Mouse (Mus musculus) midbrain, postnatal 0 days (tissue): Measurements from ENCODE around the gene Kcnma1. TPM values are rescaled to one million over a fixed set of nuclear protein-coding genes. Genes with fewer than 3 reads are reported as not detected.

Experiments
- ATAC-seq: fragments of 200-750 bp; cut with Nextera tagmentation; 2 replicates; pipeline ENCODE4 v1.8.0; 2017; ENCODE audit warnings: moderate number of reproducible peaks, mild to moderate bottlenecking, moderate TSS enrichment, moderate library complexity; ENCODE audit not compliant: low FRiP score
- DNase-seq: peaks from one replicate; pipeline ENCODE4 v3.0.0-alpha.2; 2015; ENCODE audit warnings: low spot score
- H3K27ac ChIP-seq: fragments of 300-500 bp; sonication (generic); 2 replicates; pipeline ENCODE4 v1.5.1; 2014; ENCODE audit warnings: low read depth, mild to moderate bottlenecking, low read length, mixed read lengths
- H3K27me3 ChIP-seq: fragments of 300-500 bp; sonication (generic); 2 replicates; pipeline ENCODE4 v1.6.1; 2014; ENCODE audit warnings: low read length, control low read depth, mixed read lengths; ENCODE audit not compliant: insufficient read depth
- H3K36me3 ChIP-seq: fragments of 300-500 bp; sonication (generic); 2 replicates; pipeline ENCODE4 v1.6.1; 2014; ENCODE audit warnings: low read length, control low read depth, mixed read lengths; ENCODE audit not compliant: insufficient read depth
- H3K4me1 ChIP-seq: fragments of 300-500 bp; sonication (generic); 2 replicates; pipeline ENCODE4 v1.6.1; 2014; ENCODE audit warnings: mild to moderate bottlenecking, control low read depth, antibody characterized with exemption, low read length, mixed read lengths; ENCODE audit not compliant: insufficient read depth
- H3K4me2 ChIP-seq: fragments of 300-500 bp; sonication (generic); 2 replicates; pipeline ENCODE4 v1.6.1; 2014; ENCODE audit warnings: low read depth, mild to moderate bottlenecking, low read length, mixed read lengths; ENCODE audit not compliant: poor library complexity, severe bottlenecking
- H3K4me3 ChIP-seq: fragments of 300-500 bp; sonication (generic); 2 replicates; pipeline ENCODE4 v1.5.1; 2014; ENCODE audit warnings: low read depth, mild to moderate bottlenecking, low read length, moderate library complexity
- H3K9ac ChIP-seq: fragments of 300-500 bp; sonication (generic); replicated peaks from 2 replicates; pipeline ENCODE4 v1.6.1; 2014; ENCODE audit warnings: mild to moderate bottlenecking, low read length, moderate library complexity, mixed read lengths; ENCODE audit not compliant: poor library complexity, severe bottlenecking
- H3K9me3 ChIP-seq: fragments of 300-500 bp; sonication (generic); 2 replicates; pipeline ENCODE4 v1.6.1; 2016; ENCODE audit warnings: low read length, control low read depth
- CTCF ChIP-seq: IDR thresholded peaks from 2 replicates; pipeline ENCODE4 v1.5.1; 2016; ENCODE audit warnings: antibody characterized with exemption, mild to moderate bottlenecking
- WGBS: fragments of 180-500 bp; shearing (Covaris S2); extraction: QIAGEN DNeasy Blood & Tissue Kit; methylation state at CpG from one replicate; pipeline ENCODE4 v1.1.7; 2014; 5-methylcytosine and 5-hydroxymethylcytosine counted together
- polyA plus RNA-seq: library from polyadenylated mRNA; unstranded; fragments of >200 nt; fragmentation: Nextera tagmentation; extraction: Ambion mirVana; gene quantifications from 2 replicates; pipeline ENCODE4 v1.2.1, GENCODE M21; 2015
- total RNA-seq: library from RNA; depleted of rRNA; stranded (reverse); fragments of >200 nt; gene quantifications from 2 replicates; pipeline ENCODE4 v1.2.3, GENCODE M21; 2014

The Kcnma1 gene
- total and polyA plus RNA-seq, 2 experiments from 2014 or later = 20.6 to 45.7 TPM

DNA sequence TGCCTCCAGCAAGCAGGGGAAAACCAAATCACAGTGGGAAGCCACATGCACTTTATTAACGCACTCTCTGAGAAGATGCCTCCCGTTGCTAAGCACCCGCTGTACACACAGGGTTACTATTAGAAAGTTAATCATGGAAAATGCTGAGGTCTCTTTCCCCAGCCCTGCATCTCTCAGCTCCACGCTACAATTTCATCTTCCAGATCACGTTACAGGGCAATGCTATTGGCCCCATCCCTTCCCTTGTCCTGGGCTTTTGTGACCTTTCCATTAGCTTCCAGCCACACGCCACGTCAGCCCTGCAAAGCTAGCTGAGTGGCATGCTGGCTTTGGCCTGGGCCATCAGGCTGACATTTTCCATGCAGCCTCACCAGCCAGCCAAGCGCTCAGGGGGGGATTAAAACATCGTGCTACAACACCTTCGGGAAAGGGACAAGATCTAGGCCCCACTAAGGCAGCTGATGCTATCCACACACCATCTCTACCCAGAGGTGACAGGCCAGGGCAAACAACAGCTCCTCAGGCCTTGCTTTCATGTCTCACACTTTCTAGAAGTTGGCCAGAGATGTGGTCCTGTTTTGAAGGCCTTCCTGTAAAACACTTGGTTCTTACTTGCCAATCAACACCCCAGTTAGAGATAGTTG lies 111.5 kb downstream of the Kcnma1 start:
- H3K9ac ChIP-seq = no peak overlapping the region
- H3K36me3 ChIP-seq = no peaks in the 10 kb centered on the region
- no peaks in the 10 kb centered on the region for H3K4me1 ChIP-seq
- 0 out of 2 replicates have a peak overlapping the region, but pooled peaks have one; percentile 34 for H3K27ac ChIP-seq
- H3K9me3 ChIP-seq = no peaks in the 10 kb centered on the region
- H3K4me2 ChIP-seq = no peak overlapping the region; the same call in 1 of the 2 replicates
- H3K27me3 ChIP-seq = no peaks in the 10 kb centered on the region
- DNase-seq = peak; percentile 56
- TF ChIP-seq CTCF = no peak
- 19% methylated on average over 10 of the region's 10 CpGs for WGBS
- ATAC-seq = 0 out of 2 replicates have a peak, but pooled peaks have one; percentile 31
- no peak overlapping the region for H3K4me3 ChIP-seq

DNA sequence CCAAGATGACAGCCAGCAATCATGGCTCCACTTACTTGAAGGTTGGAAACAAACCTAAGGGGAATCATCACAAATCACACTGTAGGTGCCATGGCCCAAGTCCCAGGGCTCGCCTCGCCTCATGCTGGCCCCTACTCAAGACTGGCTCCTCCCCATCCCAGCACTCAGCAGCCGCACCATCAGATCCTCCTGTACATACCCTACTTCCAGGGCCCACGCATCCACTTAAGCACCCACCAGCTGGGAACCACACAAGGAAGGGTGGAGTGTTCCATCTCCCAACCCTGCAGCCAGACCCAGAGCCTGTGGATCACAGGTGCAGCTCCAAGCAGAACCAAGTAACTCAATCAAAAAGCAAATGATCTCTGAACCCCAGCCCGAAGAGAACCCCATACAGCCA lies 114.8 kb downstream of the Kcnma1 start:
- no peaks in the 10 kb centered on the region for H3K36me3 ChIP-seq
- no peaks in the 10 kb centered on the region for H3K9me3 ChIP-seq
- no peak overlapping the region for H3K27ac ChIP-seq
- H3K4me2 ChIP-seq = no peak overlapping the region
- 92% methylated on average over 5 of the region's 5 CpGs for WGBS
- no peaks in the 10 kb centered on the region for H3K27me3 ChIP-seq
- no peak overlapping the region for H3K9ac ChIP-seq
- TF ChIP-seq CTCF = no peak
- no peak overlapping the region for H3K4me3 ChIP-seq
- no peaks in the 10 kb centered on the region for H3K4me1 ChIP-seq
- DNase-seq = no peak
- ATAC-seq = no peak

- Histone ChIP-seq H3K27ac (no peak overlapping the region), H3K4me2 (no peak overlapping the region), H3K4me3 (no peak overlapping the region), H3K9me3 (no peaks in the 10 kb centered on the region), H3K9ac (no peak overlapping the region), H3K36me3 (no peaks in the 10 kb centered on the region), H3K27me3 (no peaks in the 10 kb centered on the region), H3K4me1 (no peaks in the 10 kb centered on the region)
- DNase-seq = no peak
- no peak for TF ChIP-seq CTCF
- 79% methylated on average over 5 of the region's 5 CpGs for WGBS
- ATAC-seq = no peak
These were observed 116.5 kb downstream of the Kcnma1 start for GRCm38 (mm10) chr14:23897815-23898214.

DNA sequence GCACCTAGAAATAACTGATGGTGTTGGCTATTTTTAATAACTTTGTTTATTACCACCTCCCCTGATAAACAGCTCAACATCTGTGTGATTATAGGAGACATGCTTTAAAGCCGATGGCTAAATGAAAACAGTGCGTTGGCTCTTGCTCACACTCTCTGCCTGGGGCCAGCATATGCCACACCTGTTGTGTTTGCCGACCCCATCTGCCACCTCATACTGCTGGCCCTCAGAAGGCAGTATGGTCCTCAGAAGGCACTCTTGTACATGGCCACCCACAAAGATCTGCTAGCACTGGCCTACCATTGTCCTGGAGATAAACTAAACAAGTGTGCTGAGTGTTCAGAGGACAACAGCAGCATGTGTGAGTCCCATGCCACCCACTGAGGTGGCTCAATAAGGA lies 118.3 kb downstream of the Kcnma1 start:
- Histone ChIP-seq H3K27me3 (no peaks in the 10 kb centered on the region), H3K4me1 (peaks cover 4% of the 10 kb centered on the region; the same call in 1 of the 2 replicates), H3K36me3 (no peaks in the 10 kb centered on the region), H3K27ac (no peak overlapping the region), H3K4me3 (no peak overlapping the region), H3K4me2 (no peak overlapping the region), H3K9ac (no peak overlapping the region), H3K9me3 (no peaks in the 10 kb centered on the region)
- ATAC-seq (no peak), DNase-seq (no peak)
- no peak for TF ChIP-seq CTCF
- 83% methylated on average over 3 of the region's 3 CpGs for WGBS

GRCm38 (mm10) chr14:23886112-23886511 lies 128.2 kb downstream of the Kcnma1 start:
- no peaks in the 10 kb centered on the region for H3K27me3 ChIP-seq
- DNase-seq (no peak), ATAC-seq (no peak)
- H3K36me3 ChIP-seq = no peaks in the 10 kb centered on the region
- no peak for TF ChIP-seq CTCF
- H3K4me3 ChIP-seq = no peak overlapping the region
- 87% methylated on average over 4 of the region's 4 CpGs for WGBS
- no peak overlapping the region for H3K27ac ChIP-seq
- H3K9me3 ChIP-seq = no peaks in the 10 kb centered on the region
- H3K4me2 ChIP-seq = no peak overlapping the region
- no peaks in the 10 kb centered on the region for H3K4me1 ChIP-seq
- no peak overlapping the region for H3K9ac ChIP-seq

DNA sequence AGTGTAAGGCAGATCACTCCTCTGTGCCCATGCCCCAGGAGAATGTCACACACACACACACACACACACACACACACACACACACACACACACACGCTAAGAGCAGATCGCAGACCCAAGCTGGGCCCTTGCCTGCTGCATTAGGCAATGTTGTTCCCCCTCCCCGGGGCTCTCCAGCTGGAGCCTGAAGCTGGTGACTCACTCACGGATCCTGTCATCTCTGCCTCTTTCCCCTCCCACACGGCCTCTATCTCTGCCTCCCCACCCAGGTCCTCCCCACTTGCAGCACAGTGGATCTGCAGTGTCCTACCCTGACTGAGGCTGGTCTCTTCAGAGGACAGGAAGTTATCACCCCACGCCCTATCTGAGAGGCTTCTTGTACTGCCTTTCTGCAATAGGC lies 128.8 kb downstream of the Kcnma1 start:
- Histone ChIP-seq H3K4me1 (no peaks in the 10 kb centered on the region), H3K27me3 (no peaks in the 10 kb centered on the region), H3K4me2 (no peak overlapping the region), H3K9ac (no peak overlapping the region), H3K36me3 (no peaks in the 10 kb centered on the region), H3K4me3 (no peak overlapping the region), H3K27ac (no peak overlapping the region), H3K9me3 (no peaks in the 10 kb centered on the region)
- DNase-seq = no peak
- ATAC-seq = no peak
- TF ChIP-seq CTCF = no peak
- WGBS = 63% methylated on average over 6 of the region's 6 CpGs
